In genomic region chr13:95382418-95382817, GRCm38 (mm10) we compare ENCODE assay signal across 23 mouse cellular contexts. TPM values are rescaled to one million over a fixed set of nuclear protein-coding genes. Genes with fewer than 3 reads are reported as not detected.
DNase-seq lines count a peak whose midpoint lies in the region; ATAC-seq and TF ChIP-seq lines count a peak whose summit lies in the region.
"Had no signal": no experiment of that assay in that cellular context is flagged by ENCODE, and none has a peak within 500 bp of the region (broad histone marks: within the 10 kb centered on the region; RNA-seq: fewer than 3 reads in every experiment).

No protein-coding gene starts in this region.

- no peaks in the 10 kb centered on the region for H3K36me3 ChIP-seq in liver, postnatal 0 days (replicated peaks; ENCODE audit: insufficient read depth, low read length)
- no peaks in the 10 kb centered on the region for H3K36me3 ChIP-seq in liver, embryonic 12.5 days
- H3K36me3 ChIP-seq: embryonic facial prominence, embryonic 15.5 days; forebrain, embryonic 10.5 days; G1E; heart, embryonic 10.5 days; hindbrain, embryonic 15.5 days; stomach, embryonic 15.5 days had no signal

- DNase-seq in gastrocnemius, adult 8-10 months (ENCODE audit: low spot score in 2 of 2) = peak; percentile 13 to 42
- no peak for DNase-seq in gastrocnemius, postnatal 4 days (ENCODE audit: low spot score in 2 of 2)
- DNase-seq in liver, postnatal 0 days = no peak
- DNase-seq in skeletal muscle tissue, adult 2 months (ENCODE audit: low read depth, low spot score) = peak; percentile 52
- DNase-seq in kidney, postnatal 36 days = no peak
- no peak for DNase-seq in cerebellum, postnatal 36 days
- DNase-seq: cerebellum, adult 9-11 months; embryo, embryonic 11 days; layer of hippocampus, postnatal 36 days; liver; lung, adult 2 months; right cerebral cortex, adult 18-20 months had no signal

- TF ChIP-seq EP300 in liver, postnatal 0 days (IDR thresholded peaks at IDR 0.05; ENCODE audit: low read depth) = no peak

- H3K27ac ChIP-seq in liver, postnatal 0 days (ENCODE audit: low read depth) = no peak overlapping the region
- H3K27ac ChIP-seq in liver, embryonic 12.5 days = no peak overlapping the region
- H3K27ac ChIP-seq: embryonic facial prominence, embryonic 15.5 days; forebrain, embryonic 10.5 days; heart, embryonic 10.5 days; hindbrain, embryonic 15.5 days; stomach, embryonic 15.5 days had no signal

- H3K4me3 ChIP-seq in liver, postnatal 0 days (ENCODE audit: low read depth, low read length) = no peak overlapping the region
- H3K4me3 ChIP-seq in liver, embryonic 12.5 days = no peak overlapping the region
- H3K4me3 ChIP-seq: embryonic facial prominence, embryonic 15.5 days; forebrain, embryonic 10.5 days; heart, embryonic 10.5 days; hindbrain, embryonic 15.5 days; megakaryocyte, embryonic 14.5 days; stomach, embryonic 15.5 days had no signal

- no peak for TF ChIP-seq CTCF in liver, postnatal 0 days (IDR thresholded peaks at IDR 0.05; ENCODE audit: low read depth)

- H3K9me3 ChIP-seq in liver, postnatal 0 days (ENCODE audit: low read length) = no peaks in the 10 kb centered on the region
- no peaks in the 10 kb centered on the region for H3K9me3 ChIP-seq in liver, embryonic 12.5 days (replicated peaks)
- H3K9me3 ChIP-seq: embryonic facial prominence, embryonic 15.5 days; forebrain, embryonic 10.5 days; G1E; heart, embryonic 10.5 days; hindbrain, embryonic 15.5 days; megakaryocyte, embryonic 14.5 days; stomach, embryonic 15.5 days had no signal

- H3K27me3 ChIP-seq in liver, postnatal 0 days (ENCODE audit: insufficient read depth, low read length) = no peaks in the 10 kb centered on the region
- H3K27me3 ChIP-seq in liver, embryonic 12.5 days (replicated peaks) = 0 out of 2 replicates have a peak, but pooled peaks cover 6% of the 10 kb centered on the region
- H3K27me3 ChIP-seq: embryonic facial prominence, embryonic 15.5 days; hindbrain, embryonic 15.5 days; stomach, embryonic 15.5 days had no signal

- H3K4me2 ChIP-seq in liver, postnatal 0 days (ENCODE audit: low read depth, low read length) = no peak overlapping the region
- H3K4me2 ChIP-seq in liver, embryonic 12.5 days = no peak overlapping the region
- H3K4me2 ChIP-seq: embryonic facial prominence, embryonic 15.5 days; hindbrain, embryonic 15.5 days; stomach, embryonic 15.5 days had no signal

- H3K9ac ChIP-seq in liver, postnatal 0 days (replicated peaks) = no peak overlapping the region
- no peak overlapping the region for H3K9ac ChIP-seq in liver, embryonic 12.5 days
- H3K9ac ChIP-seq: embryonic facial prominence, embryonic 15.5 days; hindbrain, embryonic 15.5 days; stomach, embryonic 15.5 days had no signal

- 0 out of 2 replicates have a peak, but pooled peaks have one; percentile 7 for ATAC-seq in liver, postnatal 0 days
- ATAC-seq in liver, embryonic 12.5 days = no peak
- peak; percentile 97 for ATAC-seq in common myeloid progenitor, adult 5-6 weeks (replicated peaks; ENCODE audit: low read depth, poor library complexity, severe bottlenecking)
- ATAC-seq: intestine, postnatal 0 days; midbrain, embryonic 16.5 days had no signal

- H3K4me1 ChIP-seq in liver, postnatal 0 days (ENCODE audit: insufficient read depth) = no peaks in the 10 kb centered on the region
- no peaks in the 10 kb centered on the region for H3K4me1 ChIP-seq in liver, embryonic 12.5 days
- H3K4me1 ChIP-seq: embryonic facial prominence, embryonic 15.5 days; forebrain, embryonic 10.5 days; hindbrain, embryonic 15.5 days; stomach, embryonic 15.5 days had no signal

- 24% methylated on average over 5 of the region's 5 CpGs for WGBS in liver, postnatal 0 days (ENCODE audit: insufficient replicate concordance)
- 48% methylated on average over 5 of the region's 5 CpGs for WGBS in liver, embryonic 12.5 days (ENCODE audit: insufficient replicate concordance)

RNA-seq across cellular contexts. Expression of gene Aggf1, which starts 7.3 kb away (rescaled TPM):
- 10 to 100 TPM; 15.6 to 19.1 (median 17.5) TPM for total RNA-seq in gastrocnemius, adult 8-10 months (2022)
- total RNA-seq in gastrocnemius, postnatal 4 days (2021) = 10 to 100 TPM; 22.4 to 22.5 TPM
- 11.7 TPM in 2 replicates for polyA plus RNA-seq in liver, postnatal 0 days (2015; fragmentation: Nextera tagmentation; extraction: Ambion mirVana)
- 32.5 and 33.3 TPM in 2 replicates for polyA plus RNA-seq in liver, embryonic 12.5 days (2016; fragmentation: Nextera tagmentation; extraction: Ambion mirVana)
- total RNA-seq in common myeloid progenitor, adult 5-6 weeks (2017) = 56.7 and 63.6 TPM in 2 replicates

RNA-seq across cellular contexts. Expression of gene Zbed3, which starts 59.0 kb away (rescaled TPM):
- total RNA-seq in gastrocnemius, adult 8-10 months (2022) = 1 to 10 TPM; 3.2 to 5.3 (median 4.2) TPM
- 10 to 100 TPM; 20.6 to 23.3 TPM for total RNA-seq in gastrocnemius, postnatal 4 days (2021)
- 5.7 and 6.7 TPM in 2 replicates for polyA plus RNA-seq in liver, postnatal 0 days (2015; fragmentation: Nextera tagmentation; extraction: Ambion mirVana)
- polyA plus RNA-seq in liver, embryonic 12.5 days (2016; fragmentation: Nextera tagmentation; extraction: Ambion mirVana) = 13.2 and 14.4 TPM in 2 replicates
- total RNA-seq in common myeloid progenitor, adult 5-6 weeks (2017) = 9.8 and 12.6 TPM in 2 replicates
- polyA plus RNA-seq: G1E had no signal

Comparison
In these comparisons a context has a peak if more than half of its experiments do, and no peak if none do; other contexts are left out.
1. DNase-seq: peak in gastrocnemius, adult 8-10 months (2 of 2) and skeletal muscle tissue, adult 2 months (single experiment); none in gastrocnemius, postnatal 4 days (0 of 2), liver, postnatal 0 days (single experiment), kidney, postnatal 36 days (0 of 2) and cerebellum, postnatal 36 days (0 of 2).